Mouse (Mus musculus): ENCODE results near the gene 1110032F04Rik.

1110032F04Rik gene

DNA sequence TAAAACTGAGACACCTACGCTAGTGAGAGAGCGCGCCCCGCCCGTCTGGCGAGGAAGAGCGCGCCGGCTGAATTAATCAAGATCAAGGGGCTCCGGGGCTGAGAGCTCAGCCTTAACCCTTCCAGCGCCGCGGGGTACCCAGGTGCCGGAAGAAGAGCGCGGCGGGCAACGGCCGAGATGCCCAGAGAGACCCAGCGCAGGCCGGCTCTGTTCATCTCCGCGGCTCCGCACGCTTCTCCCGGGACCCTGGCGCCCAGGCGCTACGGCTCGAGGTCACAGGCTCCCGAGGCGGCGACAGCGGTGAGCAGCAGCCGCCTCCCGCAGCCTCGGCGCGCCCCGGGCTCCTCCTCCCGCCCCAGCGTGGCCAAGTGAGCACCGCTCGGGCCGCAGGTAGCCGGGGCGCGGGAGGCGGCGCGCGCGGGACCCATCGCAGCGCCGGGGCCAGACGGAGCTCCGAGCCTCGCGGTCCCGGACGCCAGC lies at the start of gene 1110032F04Rik:
Gene 1110032F04Rik (plus strand): TSS at position 376 of the 480 bp plus-strand sequence.
- ChIA-PET POLR2A (interaction anchor here in 2 of 4 experiments (0.8 to 2.4 kb wide), 14 partner anchors 17 to 376 kb away, joined by 3 to 6 read pairs (median 3); no protein-coding TSS in a partner anchor), CTCF (interaction anchor here in 3 of 4 experiments (0.8 to 1.3 kb wide), 3 partner anchors 28 to 152 kb away, joined by 3 to 6 read pairs (median 4); no protein-coding TSS in a partner anchor)

DNA sequence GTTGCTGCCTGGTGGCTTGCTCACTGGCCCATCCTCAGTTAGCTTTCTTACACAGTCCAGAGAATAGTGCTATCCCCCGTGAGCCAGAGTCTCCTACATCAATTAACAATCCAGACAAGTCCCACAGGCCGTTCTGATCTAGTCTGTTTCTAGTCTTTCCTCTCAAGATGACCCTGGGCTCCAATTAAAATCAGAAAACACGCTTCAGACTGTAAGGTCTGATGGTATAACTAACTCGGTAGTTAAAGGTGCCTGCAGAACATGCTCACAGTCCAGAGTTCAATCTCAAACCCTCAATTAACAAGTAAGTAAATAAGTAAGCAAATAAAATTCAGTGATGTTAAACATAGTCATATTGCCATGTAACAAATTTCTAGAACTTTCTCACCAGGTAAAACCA lies 48.0 kb upstream of the 1110032F04Rik start:
- POLR2A ChIA-PET = interaction anchor here in 1 of 4 experiments (0.5 kb wide), 1 partner anchor 12 kb away, joined by 4 read pairs; no protein-coding TSS in a partner anchor

DNA sequence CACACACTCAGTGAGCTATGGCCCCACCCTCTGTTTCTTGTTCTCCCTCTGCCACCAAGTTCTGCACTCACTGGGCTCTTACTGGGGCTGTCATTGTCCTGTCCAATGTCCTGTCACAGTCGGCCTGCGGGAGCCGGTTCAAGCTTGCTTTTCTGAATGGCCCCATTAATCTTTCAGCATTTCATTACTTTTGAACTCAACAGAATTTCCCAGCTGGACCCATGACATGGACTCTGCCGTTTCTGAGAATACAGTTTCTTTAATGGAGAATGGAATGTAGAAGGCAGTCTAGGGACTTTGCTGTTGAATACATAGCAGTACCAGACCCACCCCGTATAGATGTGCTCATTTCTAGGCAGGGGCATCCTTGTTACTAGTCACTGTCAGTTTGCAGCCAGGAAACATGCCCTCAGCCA lies 47.5 kb upstream of the 1110032F04Rik start:
- ChIA-PET POLR2A (no interaction called here), CTCF (no interaction called here)

More for the DNA sequence above, 48.0 kb upstream of the 1110032F04Rik start:
- CTCF ChIA-PET = no interaction called here

DNA sequence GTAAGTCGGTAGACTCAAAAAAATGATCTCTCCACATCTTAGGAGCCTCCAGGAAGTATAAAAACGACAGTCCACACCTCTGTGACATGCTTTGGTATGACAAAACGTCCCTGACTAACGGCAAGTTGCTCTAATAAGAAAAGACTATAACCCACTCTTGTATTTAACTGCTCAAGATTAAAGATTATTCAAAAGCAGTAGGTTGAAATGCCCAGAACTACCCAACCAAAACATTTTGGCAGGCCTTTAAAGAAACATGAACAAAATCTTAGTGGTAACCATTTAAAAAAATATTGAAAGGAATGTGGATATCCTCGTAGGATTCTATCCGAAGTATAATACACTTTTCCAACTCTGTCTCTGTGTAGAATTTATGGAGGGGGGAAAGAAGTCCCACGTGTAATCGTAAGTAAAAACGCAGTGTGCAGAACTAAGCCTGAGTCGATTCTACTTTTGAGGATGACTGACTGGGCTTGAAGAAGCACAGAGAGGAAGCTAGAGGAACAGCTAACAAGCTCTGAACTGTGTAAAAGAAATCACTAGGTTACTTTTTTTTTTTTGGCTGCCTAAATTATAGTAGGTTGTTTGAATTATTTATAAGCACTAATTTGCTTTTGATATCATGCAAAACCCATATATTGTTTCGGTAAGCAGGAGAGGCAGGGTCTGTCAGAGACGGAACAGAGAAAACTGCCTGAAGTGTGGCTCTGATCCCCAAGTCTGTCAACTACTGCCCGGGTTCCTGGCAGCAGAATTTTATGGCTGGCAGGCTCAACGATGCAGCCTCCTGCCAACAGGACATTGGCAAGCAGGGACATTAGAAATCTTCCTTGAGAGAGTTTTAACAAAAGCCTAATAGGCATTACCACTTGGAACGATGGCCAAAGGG lies 45.3 kb upstream of the 1110032F04Rik start:
- POLR2A ChIA-PET = no interaction called here
- CTCF ChIA-PET = no interaction called here

- ChIA-PET POLR2A (no interaction called here), CTCF (no interaction called here)
Observed at GRCm38 (mm10) chr3:68824765-68825090, 44.7 kb upstream of the 1110032F04Rik start.

DNA sequence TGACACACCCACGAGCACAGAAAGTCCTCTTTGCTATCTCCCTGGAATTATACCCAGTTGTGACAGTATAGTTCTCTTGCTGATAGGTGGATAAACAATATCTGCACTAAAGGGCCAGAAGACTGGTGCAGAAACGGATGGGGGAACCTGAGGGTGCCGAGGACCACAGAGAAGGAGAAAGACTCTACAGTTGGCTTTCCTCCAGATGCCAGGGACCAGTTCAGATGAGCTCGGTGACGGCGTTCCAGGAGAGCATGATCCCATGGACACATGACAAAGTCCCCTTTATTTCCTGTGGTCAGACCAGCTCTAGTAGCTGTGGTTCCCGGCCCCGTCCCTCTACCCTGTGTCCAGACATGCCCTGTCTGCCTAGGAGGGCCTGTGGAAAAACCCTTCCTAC lies 44.2 kb upstream of the 1110032F04Rik start:
- POLR2A ChIA-PET = no interaction called here
- CTCF ChIA-PET = no interaction called here

DNA sequence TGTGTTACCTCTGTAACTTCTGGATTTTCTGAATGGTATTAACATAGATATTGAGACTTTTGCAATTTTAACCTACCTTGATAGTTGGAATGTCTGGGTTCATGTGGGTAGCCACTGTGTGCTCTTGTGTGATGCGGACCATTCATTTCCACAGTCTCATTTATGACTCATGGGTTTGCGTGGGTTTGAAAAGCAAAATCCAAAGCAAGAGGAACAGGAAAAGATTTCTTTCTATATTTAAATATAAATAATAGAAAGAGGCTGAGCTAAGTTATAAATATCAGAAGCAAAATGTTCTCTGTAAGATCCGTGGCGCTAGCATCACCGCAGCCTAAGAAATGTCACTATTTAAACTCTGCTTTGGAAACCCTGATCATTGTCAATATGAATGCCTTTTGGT lies 41.7 kb upstream of the 1110032F04Rik start:
- POLR2A ChIA-PET = no interaction called here
- CTCF ChIA-PET = no interaction called here

GRCm38 (mm10) chr3:68829944-68830343 lies 39.4 kb upstream of the 1110032F04Rik start:
- CTCF ChIA-PET = interaction anchor here in 1 of 4 experiments (0.6 kb wide), 1 partner anchor 266 kb away, joined by 5 read pairs; no protein-coding TSS in a partner anchor
- POLR2A ChIA-PET = interaction anchor here in 1 of 4 experiments (1.6 kb wide), 1 partner anchor 12 kb away, joined by 4 read pairs; no protein-coding TSS in a partner anchor

DNA sequence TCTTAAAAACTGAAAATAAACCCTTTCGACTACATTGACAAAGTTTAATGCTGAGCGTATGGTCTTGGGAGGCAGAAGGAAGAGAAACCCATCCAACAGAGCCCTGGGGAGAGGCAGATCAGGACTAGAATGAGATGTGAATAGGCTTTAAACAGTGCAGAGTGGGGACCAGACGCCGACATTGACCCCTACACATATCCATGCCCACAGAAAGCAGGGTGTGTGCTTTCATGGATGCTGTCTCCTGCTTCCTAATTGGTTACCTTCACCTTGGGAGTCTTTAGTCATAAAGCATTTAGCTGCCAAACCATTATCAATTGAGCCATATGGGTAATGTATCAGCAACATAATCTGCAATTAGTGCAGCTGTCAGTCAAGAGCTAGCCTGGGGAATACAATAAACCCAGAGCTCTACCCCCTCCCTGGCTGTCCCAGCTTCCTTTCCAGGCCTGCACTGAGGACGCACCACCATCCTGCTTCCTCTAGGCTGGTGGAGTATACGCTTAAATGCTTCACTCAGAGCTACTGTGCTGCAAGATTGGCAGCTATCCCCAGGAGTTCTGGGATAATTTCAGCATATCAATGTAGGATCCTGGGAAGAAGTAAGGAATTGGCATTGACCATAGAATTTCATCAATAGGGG lies 32.4 kb upstream of the 1110032F04Rik start:
- CTCF ChIA-PET = no interaction called here

GRCm38 (mm10) chr3:68840206-68840605 lies 29.2 kb upstream of the 1110032F04Rik start:
- ChIA-PET CTCF (interaction anchor here in 3 of 4 experiments (0.6 to 1.2 kb wide), 3 partner anchors 123 to 786 kb away, joined by 3 read pairs; no protein-coding TSS in a partner anchor), POLR2A (interaction anchor here in 1 of 4 experiments (0.5 to 1.2 kb wide), 2 partner anchors 29 to 258 kb away, joined by 3 read pairs; partner anchors contain the start of gene 1110032F04Rik)

More for the DNA sequence above, 32.4 kb upstream of the 1110032F04Rik start:
- POLR2A ChIA-PET = no interaction called here

GRCm38 (mm10) chr3:68844025-68844424 lies 25.4 kb upstream of the 1110032F04Rik start:
- ChIA-PET CTCF (no interaction called here), POLR2A (no interaction called here)

DNA sequence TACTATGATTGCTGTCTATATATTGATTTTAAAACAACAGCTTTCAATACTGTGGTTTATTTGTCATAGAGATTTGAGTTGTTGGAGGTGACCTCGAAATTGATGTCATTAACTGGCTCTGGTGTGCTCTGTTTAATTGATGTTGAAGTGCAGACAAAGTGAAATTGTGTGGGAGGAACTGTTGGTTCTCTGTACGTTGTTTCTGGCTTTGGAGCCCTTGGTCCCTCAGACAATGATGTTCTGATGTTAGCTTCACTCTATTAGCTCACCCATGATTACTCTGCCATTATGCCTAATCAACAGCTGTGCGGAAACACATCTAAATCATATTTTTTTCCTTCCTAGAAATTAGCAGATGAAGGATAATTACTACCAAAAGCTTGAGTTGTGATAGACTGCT lies 21.1 kb upstream of the 1110032F04Rik start:
- ChIA-PET POLR2A (interaction anchor here in 1 of 4 experiments (0.8 kb wide), 1 partner anchor 140 kb away, joined by 3 read pairs; no protein-coding TSS in a partner anchor), CTCF (interaction anchor here in 1 of 4 experiments (1.0 kb wide), 1 partner anchor 131 kb away, joined by 4 read pairs; no protein-coding TSS in a partner anchor)

DNA sequence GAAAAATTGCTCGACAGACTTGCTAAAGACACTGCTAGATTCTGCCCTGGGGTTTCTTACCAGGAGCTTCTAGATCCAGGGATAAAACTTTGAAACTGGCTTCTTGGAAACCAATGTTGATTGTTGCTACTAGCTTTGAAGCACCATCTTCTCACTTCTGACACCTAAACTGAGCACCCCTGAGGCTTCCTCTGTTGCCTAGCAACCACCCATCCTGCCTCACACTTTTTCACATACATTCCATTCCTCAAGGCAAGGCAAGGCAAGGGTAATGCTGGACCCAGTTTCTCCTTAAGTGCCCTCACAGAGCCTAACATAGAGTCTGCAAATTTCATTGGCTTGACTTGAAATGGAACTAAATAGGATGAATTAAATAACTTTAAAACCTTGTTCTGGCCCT lies 17.0 kb upstream of the 1110032F04Rik start:
- POLR2A ChIA-PET = interaction anchor here in 1 of 4 experiments (1.4 kb wide), 1 partner anchor 17 kb away, joined by 3 read pairs; the partner anchor contains the start of gene 1110032F04Rik
- CTCF ChIA-PET = interaction anchor here in 1 of 4 experiments (0.9 kb wide), 1 partner anchor 9 kb away, joined by 4 read pairs; no protein-coding TSS in a partner anchor

- POLR2A ChIA-PET = interaction anchor here in 3 of 4 experiments (0.6 to 2.4 kb wide), 19 partner anchors 10 to 524 kb away, joined by 3 to 6 read pairs (median 3); no protein-coding TSS in a partner anchor
- CTCF ChIA-PET = interaction anchor here in 3 of 4 experiments (0.6 to 1.3 kb wide), 4 partner anchors 27 to 153 kb away, joined by 3 to 6 read pairs (median 5); no protein-coding TSS in a partner anchor
Observed at GRCm38 (mm10) chr3:68869691-68870567, 543 bp downstream of the 1110032F04Rik start.

DNA sequence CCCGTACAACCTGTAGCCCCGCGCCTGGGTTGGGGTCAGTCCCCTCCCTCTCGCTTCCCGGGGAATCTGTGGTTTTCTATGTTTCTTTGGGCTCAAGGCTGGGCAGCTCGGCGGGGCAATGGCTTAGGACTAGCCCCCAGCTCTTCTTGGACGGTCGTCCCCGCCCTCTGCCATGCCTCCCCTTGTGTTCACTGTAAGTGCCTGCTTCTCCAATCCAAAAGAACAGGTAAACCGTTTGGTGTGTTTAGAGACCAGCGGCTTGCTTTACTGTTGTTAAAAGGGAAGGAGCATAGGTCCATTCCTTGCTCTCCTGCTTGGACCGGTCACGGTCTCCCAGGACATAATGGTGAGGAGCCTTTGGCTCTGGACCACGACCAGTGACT lies 1.2 kb downstream of the 1110032F04Rik start:
- POLR2A ChIA-PET = interaction anchor here in 3 of 4 experiments (0.6 to 2.4 kb wide), 12 partner anchors 10 to 523 kb away, joined by 3 to 6 read pairs (median 3); no protein-coding TSS in a partner anchor
- CTCF ChIA-PET = interaction anchor here in 1 of 4 experiments (1.3 kb wide), 1 partner anchor 153 kb away, joined by 5 read pairs; no protein-coding TSS in a partner anchor

DNA sequence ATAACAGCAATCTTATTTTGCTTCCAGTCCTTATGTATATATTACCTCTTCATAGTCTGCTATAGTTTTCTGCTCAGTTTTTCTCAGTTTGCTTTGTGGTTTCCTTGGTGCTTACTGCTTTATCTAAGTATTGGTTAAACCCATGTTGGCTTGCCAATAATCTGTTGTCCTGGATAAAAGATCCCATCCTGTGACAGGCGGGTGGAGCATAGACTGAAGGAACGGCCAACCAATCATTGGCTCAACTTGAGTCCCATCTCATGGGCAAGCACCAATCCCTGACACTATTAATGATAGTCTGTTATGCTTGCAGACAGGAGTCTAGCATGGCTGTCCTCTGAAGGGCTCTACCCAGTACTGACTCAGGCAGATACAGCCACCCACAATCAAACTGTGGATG lies 4.7 kb downstream of the 1110032F04Rik start:
- CTCF ChIA-PET = no interaction called here
- POLR2A ChIA-PET = no interaction called here

- POLR2A ChIA-PET = no interaction called here
- CTCF ChIA-PET = no interaction called here
Observed at GRCm38 (mm10) chr3:68886845-68887244, 17.5 kb downstream of the 1110032F04Rik start.

GRCm38 (mm10) chr3:68895426-68895825 lies 26.0 kb downstream of the 1110032F04Rik start:
- POLR2A ChIA-PET = interaction anchor here in 2 of 4 experiments (0.9 to 1.7 kb wide), 4 partner anchors 25 to 134 kb away, joined by 3 to 6 read pairs (median 4); partner anchors contain the start of genes 1110032F04Rik (in 2 of the 2) and Smc4 (in 1 of the 2)

More at GRCm38 (mm10) chr3:68895426-68895825, 26.0 kb downstream of the 1110032F04Rik start:
- CTCF ChIA-PET = interaction anchor here in 1 of 4 experiments (1.1 to 2.6 kb wide), 2 partner anchors 174 to 178 kb away, joined by 3 to 12 read pairs; no protein-coding TSS in a partner anchor

Data from embryonic stem cell, embryonic (primary cell).